Mouse (Mus musculus) right cerebral cortex, adult 18-20 months (tissue): ENCODE data around the gene Atp1b2.

ENCODE experiments used
- DNase-seq: peaks from one replicate; pipeline ENCODE4 v3.0.0; 2022; ENCODE audit warnings: mixed read lengths

The Atp1b2 gene

GRCm38 (mm10) chr11:69579128-69580017, 26.4 kb downstream of the Atp1b2 start:
- peak; percentile 97 for DNase-seq

GRCm38 (mm10) chr11:69578301-69578700, 27.4 kb downstream of the Atp1b2 start:
- no peak for DNase-seq

GRCm38 (mm10) chr11:69576307-69576706, 29.4 kb downstream of the Atp1b2 start:
- DNase-seq = no peak

- no peak for DNase-seq
Measured at GRCm38 (mm10) chr11:69575220-69575619, 30.5 kb downstream of the Atp1b2 start.

GRCm38 (mm10) chr11:69565131-69565530, 40.6 kb downstream of the Atp1b2 start:
- no peak for DNase-seq

- no peak for DNase-seq
Measured at GRCm38 (mm10) chr11:69564391-69564790, 41.4 kb downstream of the Atp1b2 start.

- DNase-seq = no peak
Measured at GRCm38 (mm10) chr11:69563373-69563772, 42.4 kb downstream of the Atp1b2 start.

- DNase-seq = peak; percentile 55
Measured at GRCm38 (mm10) chr11:69560896-69561854, 44.6 kb downstream of the Atp1b2 start.

GRCm38 (mm10) chr11:69559851-69560765, 45.6 kb downstream of the Atp1b2 start, which contains the start of gene Efnb3:
Gene Efnb3 (minus strand): TSS chr11:69560205.
- no peak for DNase-seq

- DNase-seq = no peak
Measured at GRCm38 (mm10) chr11:69559183-69559582, 46.6 kb downstream of the Atp1b2 start.

- DNase-seq = no peak
Measured at GRCm38 (mm10) chr11:69558756-69559155, 47.0 kb downstream of the Atp1b2 start.

- no peak for DNase-seq
Measured at GRCm38 (mm10) chr11:69557381-69557958, 48.3 kb downstream of the Atp1b2 start.

GRCm38 (mm10) chr11:69554539-69555140, 51.1 kb downstream of the Atp1b2 start:
- DNase-seq = no peak

GRCm38 (mm10) chr11:69553341-69553721, 52.4 kb downstream of the Atp1b2 start:
- DNase-seq = no peak

- DNase-seq = no peak
Measured at GRCm38 (mm10) chr11:69552622-69553340, 53.0 kb downstream of the Atp1b2 start.

- no peak for DNase-seq
Measured at GRCm38 (mm10) chr11:69551310-69551709, 54.4 kb downstream of the Atp1b2 start.
